Mouse (Mus musculus) adrenal gland, postnatal 14 days (tissue): ENCODE measurements at regions not wholly inside any gene's neighbourhood (a gene's known extent, or its start where the extent isn't known, plus 50 kb on each side); places are given as distances from the start of the nearest gene placed in this dataset.
"Not testable (repeated sequence)": the region's sequence is repeated elsewhere in the genome, so short reads cannot be mapped to it uniquely, and the experiment has no call there.

Experiments
- DNase-seq: peaks from one replicate; pipeline ENCODE4 v3.0.0; 2021; ENCODE audit warnings: mixed read lengths

- DNase-seq, result no peak
Measured at GRCm38 (mm10) chr12:29049801-29050200, 298.2 kb downstream of the Eipr1 start.

DNA sequence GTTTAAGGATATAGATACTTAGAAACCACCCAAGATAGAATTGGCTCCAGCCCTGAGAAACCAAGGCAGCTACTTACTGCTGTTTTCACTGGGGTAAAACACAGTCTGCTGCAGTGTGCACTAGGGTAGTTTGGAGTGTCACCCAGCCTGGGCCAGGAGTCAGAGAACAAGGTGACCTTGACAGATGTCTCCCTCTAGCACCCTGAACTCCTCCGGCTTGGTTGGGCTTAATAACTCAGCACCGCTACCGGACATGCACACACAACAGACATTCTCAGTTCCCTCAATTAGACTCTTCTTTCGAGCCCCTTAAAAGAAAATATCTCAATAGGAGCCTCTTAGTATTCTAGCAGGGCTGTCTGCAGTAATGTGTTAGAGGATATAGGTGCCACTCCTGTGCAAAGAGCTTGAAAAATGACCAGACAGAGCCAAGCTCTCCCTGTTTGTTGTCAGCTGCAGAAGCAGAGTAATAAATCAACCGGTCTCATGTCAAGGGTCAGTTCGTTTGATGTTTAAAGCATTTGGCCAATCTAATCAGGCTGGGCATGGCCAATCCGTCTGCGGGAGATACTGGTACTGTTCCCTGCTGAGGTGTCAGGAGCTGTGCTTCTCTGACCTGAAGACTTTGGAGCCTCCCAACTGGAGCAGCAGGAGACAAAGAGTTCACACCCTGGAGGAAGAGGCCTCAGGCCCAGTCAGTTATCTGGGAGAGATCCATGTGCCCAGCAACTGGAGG, 299.1 kb downstream of the Eipr1 start:
- no peak for DNase-seq

DNA sequence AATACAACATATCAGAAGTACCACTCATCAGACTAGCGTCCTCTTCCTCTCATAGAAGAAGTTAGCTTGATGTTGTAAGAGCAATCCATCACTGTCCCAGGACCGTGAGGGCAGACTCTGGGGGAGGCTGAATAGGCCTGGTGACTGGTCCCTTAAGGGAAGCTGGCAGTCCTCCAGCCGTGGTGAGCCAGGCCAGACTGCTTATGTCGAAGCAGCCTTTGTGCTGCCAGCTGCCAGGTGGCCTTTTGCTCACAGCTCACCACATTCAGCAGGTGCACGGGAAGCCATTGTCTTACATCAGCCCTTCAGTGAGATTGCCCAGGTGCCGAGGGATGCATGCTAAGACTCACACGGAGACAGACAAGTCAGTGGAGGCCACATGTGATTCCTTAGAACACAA, 302.8 kb downstream of the Eipr1 start:
- DNase-seq, result peak; percentile 84

GRCm38 (mm10) chr12:29062025-29062637, 310.5 kb downstream of the Eipr1 start:
- no peak for DNase-seq

- no peak for DNase-seq
Measured at GRCm38 (mm10) chr12:29062801-29063200, 311.2 kb downstream of the Eipr1 start.

GRCm38 (mm10) chr12:29068180-29068579, 316.6 kb downstream of the Eipr1 start:
- DNase-seq, result peak; percentile 46

- peak; percentile 65 for DNase-seq
Measured at GRCm38 (mm10) chr12:29075096-29075852, 323.7 kb downstream of the Eipr1 start.

- DNase-seq, result no peak
Measured at GRCm38 (mm10) chr12:29076606-29077005, 325.0 kb downstream of the Eipr1 start.

DNA sequence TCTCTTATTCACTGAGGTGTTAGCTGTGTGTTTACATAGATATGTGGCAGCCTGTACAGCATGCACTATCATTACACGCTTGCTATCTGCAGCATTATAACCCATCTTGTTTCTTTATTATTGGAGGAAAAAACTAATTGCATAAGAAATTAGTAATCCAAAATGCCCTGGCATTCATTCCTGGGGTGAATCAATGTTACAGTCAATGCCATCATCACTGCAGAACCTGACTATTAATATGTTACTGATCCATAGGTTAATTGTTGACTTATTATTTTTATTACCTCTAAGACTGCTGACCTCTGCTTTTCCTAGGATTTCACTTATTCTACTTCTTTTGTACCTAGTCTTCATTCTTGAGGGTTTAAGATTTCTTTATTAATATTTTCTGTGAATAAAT, 327.4 kb downstream of the Eipr1 start:
- no peak for DNase-seq

GRCm38 (mm10) chr12:29083426-29084221, 332.0 kb downstream of the Eipr1 start:
- no peak for DNase-seq

GRCm38 (mm10) chr12:29087245-29087644, 335.6 kb downstream of the Eipr1 start:
- not testable (repeated sequence) for DNase-seq

GRCm38 (mm10) chr12:29089634-29090033, 338.0 kb downstream of the Eipr1 start:
- DNase-seq, result no peak

DNA sequence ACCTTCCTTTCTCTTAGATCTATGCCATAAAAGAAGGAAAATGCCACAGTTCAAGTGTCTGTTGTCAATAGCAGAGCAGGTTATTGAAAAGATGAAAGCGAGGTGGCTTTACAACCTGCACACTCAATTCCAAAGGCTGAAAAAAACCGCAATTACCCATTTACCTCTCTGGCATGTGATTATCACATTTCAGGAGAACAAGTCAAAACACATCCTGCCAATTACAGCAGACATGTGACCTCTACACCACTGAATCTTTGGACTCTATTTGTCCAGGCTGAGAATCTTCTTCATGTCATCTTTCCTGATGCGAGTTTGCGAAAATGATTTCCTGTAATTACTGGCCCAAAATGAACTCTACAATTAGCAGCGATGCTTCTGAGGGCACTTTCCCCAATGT, 338.8 kb downstream of the Eipr1 start:
- no peak for DNase-seq

GRCm38 (mm10) chr12:29095406-29096032, 343.9 kb downstream of the Eipr1 start:
- no peak for DNase-seq

DNA sequence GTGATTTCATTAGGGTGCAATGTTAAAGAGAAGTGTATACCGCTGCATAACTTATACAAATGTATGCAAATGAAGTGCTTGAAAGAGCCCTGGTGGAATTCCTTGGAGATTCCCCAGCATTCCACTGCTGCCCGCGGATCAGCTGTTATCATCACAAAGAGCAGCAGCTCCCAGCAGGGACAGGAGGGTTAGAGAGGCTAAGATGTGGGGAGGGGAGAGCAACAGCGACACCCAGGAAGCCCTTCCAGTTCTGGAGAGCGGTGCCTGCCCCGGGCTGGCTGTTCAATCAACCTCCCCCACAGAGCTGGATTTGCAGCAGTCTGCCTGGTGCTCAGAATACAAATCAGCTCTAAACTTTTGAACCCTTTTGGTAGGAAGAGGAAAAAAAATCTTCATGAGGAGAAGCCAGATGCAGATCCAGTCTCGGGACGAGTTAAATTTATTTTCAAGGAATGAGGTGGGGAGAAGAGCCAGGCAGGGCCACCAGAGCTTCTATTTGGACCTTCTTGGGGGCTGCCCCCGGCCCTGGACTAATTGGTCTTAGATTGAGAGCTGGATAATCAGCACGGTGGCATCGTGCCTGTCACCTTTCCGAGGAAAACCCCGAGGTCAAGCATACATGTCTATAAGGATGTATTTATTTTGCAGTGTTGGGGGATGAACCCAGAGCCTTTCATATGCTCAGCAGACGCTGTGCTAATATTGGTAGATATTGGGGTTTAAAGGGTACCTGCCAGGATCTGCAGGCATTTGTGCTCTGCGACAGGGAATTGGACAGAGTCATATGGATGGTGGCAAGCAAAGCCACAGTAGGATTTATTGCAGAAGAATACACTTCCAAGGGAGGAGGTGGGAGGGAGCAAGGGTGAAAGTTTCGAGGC, 344.7 kb downstream of the Eipr1 start:
- peak; percentile 38 for DNase-seq

GRCm38 (mm10) chr12:29100042-29100570, 348.5 kb downstream of the Eipr1 start:
- peak; percentile 86 for DNase-seq

DNA sequence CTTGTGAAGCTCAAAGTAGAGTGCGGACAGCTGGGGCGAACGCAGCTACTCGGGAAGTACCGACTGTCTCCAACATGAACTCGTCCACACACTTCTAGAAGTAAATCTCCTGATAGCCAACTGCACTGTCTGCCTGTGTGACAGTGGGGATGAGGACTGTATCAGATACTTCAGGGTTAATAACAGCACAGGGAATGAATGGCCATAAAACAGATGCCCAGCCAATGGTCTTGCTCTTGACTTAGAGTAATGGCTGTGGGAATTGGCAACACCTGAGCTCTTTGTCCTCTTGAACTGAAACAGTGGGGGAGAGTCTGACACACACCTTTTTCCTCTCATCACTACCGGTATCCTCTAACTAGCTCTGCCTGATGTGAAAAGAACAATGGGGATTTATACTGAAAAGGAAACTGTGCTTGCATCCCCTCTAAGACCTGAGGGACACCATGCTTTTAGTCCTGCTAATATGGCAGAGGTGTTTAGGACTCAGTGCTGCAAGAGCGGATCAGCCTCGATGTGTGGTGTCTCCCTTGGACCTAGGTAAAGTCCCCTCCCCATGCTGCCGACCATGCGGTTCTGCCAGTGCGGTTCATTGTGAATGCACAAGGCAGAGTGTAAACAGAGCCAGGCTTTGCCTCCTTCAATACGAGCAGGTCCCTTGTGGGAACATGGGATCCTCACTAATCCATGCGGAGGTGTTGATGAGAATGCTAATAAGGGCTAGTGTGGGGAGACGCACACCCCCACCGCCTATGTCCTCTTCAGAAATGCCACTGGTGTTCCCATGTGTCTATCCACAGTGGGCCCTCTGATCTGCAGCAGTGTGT, 355.5 kb downstream of the Eipr1 start:
- no peak for DNase-seq

DNA sequence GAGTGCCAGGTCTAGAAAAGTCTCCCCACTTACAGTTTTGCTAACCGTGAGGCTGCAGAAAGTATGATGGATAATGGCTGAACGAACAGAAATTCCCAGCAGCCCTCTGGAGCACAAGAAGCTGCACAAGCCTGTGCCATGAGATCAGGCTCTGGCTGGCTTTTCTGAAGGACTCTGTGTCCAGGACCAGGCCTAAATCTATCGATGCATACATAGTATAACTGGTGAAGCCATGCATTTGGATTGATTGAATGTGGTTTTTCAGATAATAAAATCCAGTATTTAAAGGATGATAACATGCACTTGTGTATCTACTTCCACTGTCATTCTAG, 356.1 kb downstream of the Eipr1 start:
- DNase-seq, result no peak

DNA sequence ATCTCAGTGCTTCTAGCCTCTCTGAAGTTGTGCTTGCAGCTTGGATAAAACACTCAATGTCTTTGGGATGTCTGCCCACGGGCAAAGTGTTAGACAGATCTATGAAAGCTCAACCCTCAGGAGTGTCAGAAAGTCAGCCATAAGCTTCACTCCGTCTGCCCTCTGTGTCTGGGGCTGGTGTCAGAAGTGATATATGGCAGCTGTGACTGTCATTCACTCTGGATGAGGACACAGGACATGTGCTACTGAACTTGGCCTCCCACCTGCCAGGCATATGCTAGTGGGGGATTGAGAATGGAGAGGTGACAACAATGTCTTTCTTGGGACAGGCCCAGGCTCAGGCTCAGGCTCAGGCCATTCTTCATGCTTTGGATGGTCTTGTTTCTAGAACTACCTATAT, 366.7 kb downstream of the Eipr1 start:
- DNase-seq, result no peak

DNA sequence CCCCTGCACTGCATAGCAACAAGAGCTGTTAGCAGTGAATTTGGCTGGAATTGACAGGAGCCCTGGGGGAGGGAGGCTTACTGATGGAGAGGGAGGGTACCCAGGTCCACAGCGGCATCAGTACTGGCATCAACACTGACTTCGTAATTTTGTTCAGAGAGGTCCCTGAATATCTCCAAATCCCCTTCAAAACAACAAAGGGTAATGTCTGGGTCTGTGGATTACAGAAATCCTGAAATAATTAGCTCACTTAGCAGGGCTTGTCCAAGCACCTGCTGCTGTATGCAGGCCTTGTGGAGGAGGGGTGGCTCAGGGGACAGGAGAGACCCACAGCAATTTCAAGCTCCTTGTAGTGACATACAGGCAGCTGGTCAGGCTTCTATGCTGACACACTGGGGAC, 369.6 kb downstream of the Eipr1 start:
- DNase-seq, result no peak
